Mouse (Mus musculus): ENCODE data around the gene Smurf2.

The Smurf2 gene

DNA sequence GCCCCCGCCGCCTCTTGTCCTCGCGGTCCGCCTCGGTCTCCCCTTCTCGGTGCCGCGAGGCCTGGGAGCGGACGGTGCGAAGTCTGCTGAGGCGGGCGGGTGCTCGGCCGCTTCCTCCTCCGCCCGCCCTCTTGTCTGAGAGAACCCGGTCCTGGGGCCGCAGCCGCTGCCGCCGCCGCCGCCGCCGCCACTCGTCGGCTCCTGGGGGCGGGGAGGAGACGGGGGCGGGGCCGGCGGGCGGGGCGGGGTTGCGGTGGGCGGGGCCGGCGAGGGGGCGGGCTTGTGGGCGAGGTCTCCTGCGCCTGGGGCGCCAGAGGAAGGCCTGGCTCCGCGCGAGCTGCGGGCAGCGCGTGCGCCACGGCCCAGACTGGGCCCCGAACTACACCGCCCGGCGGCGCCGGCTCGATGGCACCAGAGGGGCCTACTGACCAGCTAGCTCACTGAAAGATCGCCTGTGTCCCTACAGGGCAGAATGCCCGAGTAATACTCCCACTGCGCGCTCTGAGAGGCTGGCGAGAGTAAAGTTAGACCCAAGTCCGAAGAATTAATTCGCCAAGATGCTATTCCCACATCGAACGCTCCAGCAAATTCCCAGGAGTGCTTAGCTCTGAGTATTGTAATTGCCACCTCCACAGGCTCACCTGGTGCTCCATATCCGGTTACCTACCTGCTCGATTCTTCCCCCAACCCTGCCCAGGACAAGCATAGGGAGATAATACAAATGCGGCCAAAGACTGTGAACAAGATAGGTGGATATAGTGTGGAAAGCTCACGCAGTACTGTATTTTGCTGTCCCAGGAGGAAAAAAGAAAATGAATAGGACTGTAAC, at the start of gene Smurf2:
Gene Smurf2 (minus strand): TSS at position 165 of the 829 bp plus-strand sequence.
- peak; percentile 87 to 93 for DNase-seq

DNA sequence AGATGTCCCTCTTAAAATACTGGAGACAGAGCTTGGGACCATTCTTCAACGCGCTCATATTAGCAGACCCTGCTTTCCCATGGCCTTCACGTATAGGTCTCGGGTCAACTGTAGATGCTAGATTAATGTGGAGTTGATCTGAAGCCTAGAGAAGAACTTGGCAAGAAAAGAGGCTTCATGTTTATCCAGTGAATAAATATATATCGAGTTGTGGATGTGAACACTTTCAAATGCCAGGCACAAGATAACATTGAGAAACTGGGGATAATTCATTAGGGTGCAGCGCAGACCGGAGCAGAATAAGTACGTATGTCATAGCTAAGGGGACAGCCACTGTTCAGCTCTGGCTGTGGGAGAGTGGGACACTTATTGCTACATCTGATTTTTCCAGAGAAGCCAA, 49.3 kb upstream of the Smurf2 start:
- no peak for DNase-seq

DNA sequence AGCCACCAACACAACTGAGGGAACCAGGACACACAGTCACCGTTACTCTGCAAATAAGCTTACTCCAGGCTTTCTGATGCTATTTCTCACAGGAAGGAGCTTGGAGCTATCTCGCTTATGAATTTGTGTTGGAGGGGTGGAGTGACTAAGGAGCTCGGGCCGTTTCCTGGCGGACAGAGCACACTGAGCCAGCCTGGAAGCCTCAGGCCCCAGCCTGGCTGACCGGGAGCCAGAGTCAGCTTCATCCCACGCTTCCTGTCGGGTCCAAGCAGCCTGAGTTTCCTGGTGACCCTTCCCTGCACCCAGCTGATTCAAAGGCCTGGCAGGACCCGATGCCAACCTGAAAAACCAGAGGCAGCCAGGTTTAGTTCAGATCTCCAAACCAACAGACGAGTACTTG, 47.1 kb upstream of the Smurf2 start:
- peak; percentile 73 for DNase-seq

DNA sequence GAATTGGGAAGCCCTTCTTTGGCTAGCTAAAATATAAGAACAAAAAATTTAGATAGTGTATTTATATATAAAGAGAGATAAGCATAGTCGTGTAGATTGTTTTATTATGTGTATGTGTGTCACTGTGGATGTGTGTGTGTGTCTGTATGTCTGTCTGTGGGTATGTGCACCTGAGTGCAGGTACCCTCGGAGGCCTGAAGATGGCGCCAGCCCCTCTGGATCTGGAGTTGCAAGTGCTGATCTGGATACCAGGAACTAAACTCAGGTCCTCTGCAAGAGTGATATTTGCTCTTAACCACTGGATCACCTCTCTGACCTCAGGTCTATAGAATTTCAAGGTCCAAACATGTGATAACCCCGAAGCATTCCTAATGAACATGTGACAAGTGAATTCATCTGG, 45.4 kb upstream of the Smurf2 start:
- DNase-seq = no peak

DNA sequence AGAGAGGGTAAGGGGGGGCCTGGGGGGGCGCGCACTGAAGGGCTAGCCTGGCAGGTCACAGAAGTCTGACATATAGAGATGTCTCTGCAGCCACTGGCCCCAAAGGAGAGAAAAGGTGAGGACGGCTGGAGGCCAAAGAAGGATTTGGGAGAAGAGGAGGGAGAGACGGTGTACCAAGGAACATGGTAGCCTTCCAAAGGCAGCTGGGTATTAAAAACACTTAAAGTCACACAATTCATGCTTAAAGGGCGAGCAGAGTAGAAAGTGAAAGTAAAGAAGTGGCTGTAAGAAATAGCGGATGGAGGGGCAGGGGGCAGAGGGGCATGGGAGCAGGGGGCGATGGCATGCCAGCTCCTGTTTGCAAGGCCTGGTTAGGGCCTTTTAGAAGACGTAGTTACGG, 41.8 kb upstream of the Smurf2 start:
- DNase-seq = no peak

DNA sequence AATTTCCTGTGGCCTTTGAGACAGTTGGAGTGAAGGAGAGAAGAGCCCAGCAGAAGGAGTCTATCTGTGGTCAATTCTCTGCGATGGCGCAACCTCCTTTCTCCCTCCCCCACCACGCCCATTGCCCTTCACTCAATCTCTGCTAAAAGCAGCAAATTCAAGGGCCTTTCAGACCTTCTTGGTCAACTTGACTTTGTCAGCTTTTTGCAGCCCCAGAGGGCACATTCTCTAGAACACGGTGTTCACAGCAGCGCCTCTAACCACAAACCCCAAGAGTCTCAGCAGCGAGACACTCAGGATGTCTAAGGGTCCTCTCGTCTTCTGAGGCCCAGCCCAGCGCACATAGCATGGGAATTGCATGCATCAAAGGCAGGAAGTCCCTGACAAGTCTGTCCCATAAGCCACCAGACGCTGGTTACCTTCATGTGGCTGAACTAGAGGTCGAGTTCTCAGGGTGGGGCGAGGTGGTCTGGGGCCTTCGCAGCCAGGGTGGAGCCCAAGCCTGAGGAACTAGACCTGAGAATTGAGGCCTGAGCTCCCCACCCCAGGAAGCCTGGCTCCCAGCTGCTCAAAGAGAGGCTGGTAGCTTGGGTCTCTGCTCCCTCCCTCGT, 41.1 kb upstream of the Smurf2 start:
- peak; percentile 22 to 42 for DNase-seq

DNA sequence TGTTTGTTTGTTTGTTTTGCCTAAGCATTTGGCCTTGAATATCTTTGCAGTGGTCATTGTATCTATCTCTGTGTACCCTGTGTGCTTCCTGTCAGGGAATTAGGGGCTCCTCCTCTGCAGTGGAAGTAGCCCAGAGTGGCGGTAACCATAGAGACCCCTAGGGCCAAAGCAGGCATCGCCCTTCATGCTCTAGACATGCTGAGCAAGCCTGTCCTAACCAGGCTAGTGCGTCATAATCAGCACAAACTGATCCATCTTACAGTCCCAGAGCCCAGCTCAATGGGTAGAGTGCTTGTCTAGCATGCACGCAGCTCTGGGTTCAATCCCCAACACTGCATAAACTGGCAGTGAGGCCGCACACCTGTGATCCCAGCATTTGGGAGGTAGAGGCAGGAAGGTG, 38.6 kb upstream of the Smurf2 start:
- no peak for DNase-seq

DNA sequence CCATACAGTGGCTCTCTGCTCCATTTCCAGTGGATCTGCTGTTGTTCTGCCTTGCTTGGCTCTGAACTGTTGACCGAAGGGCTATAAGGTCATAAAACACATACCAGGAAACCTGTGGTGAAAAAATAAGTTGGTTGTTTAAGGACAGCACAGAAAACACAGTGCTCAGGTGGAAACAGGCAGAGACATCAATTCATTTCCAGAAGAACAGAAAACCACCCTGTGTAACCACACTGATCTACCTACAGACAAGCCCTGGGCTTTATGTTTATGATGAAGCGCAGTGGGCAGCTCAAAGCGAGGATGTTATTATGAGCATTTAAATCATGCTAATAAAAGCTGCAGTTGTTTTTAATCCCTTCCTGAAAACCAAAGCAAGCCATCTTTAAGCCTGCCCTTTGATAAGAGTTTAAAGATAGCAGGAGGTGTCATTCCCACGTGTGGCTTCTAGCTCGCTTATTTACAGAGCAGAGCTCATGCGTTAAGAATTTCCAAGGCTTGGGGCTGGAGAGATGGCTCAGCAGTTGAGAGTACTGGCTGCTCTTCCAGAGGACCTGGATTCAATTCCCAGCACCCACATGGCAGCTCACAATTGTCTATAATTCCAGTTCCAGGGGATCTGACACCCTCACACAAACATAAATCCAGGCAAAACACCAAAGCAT, 38.0 kb upstream of the Smurf2 start:
- DNase-seq = no peak

DNA sequence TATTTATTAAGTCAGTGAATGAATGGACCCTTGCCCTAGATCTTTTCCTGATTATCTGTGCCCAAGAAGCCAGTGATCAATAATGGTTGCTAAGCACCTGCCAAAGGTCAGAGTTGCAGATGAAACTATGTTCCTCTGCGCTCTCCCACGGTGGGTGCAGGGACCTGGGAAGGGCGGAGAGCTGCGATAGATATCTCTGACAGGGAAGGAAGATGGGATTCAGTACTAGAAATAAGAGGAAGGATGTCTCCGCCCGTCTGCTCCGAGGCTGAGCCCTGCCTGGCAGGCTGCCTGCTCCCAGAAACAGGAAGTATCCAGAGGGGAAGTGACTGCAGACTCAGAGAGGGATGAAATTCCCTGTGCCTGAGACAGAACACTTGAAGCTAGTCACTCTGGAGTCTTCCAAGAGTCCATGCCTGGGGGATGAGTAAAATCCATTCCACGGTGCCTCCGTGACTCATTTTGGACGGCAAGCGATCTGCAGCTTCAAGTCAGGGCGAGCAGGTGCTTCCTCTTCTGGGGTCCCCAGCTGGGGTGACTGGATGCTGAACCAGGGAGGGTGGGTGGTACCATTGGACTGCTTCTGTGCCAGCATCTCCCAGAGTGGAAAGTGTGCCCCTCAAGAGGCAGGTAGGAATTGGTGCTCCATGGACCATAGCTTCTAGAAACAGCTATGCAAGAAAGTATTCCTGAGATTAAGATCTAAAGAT, 36.9 kb upstream of the Smurf2 start:
- DNase-seq = peak; percentile 87 to 89

DNA sequence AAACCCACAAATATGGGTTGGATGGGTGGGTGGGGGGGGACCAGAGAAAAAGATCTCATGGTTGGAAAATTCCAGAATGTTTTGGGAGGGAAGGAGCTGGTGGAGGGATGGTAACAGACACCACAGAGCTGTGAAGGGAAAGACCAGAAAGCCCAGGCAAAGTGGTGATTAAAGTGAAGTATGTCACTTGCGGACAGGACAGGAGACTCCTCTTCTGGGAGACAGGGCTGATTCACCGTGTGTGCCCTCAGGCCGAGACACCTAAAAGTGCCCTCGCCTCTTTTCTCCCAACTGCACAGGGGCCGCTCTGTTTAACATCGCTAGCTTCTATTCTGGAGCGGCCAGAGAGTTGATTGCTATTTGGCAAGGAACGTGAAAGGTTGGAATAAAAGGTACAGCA, 34.1 kb upstream of the Smurf2 start:
- DNase-seq = no peak

DNA sequence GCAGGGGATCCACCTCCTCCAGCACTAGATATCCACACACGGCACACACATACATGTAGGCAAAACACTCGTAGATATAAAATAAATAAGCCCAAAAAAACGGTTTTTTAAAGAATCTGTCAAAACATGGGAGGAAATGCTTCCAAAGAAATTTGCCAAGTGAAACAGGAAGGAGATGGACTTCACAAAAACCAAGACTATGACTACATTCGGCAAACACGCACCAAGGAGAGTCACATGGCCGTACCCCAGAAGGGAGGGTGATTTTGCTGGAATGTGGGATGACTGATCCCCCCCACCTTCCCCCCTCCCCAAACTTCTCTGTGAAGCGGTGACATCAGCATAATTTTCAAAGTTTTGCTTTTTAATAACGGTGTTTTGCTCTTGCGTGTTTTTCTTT, 33.6 kb upstream of the Smurf2 start:
- DNase-seq = peak in 1 of 2 experiments; percentile 41

DNA sequence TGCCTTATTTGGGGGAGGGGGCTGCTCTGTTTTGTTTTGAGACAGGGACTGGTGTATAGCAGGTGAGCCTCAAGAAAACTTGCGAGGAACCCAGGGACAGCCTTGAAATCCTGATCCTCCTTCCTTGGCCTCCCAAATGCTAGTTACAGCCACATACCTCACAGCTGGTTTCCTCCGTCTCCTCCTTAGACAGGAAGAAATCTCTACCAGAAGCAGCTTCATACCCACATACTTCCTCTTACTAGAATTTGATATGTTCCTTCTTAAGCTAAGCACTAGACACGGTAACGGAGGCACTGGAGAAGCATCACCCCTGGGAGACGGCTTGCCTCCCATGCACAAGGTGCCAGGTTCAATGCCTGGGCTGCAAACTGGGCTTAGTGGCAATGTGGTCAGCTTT, 16.8 kb upstream of the Smurf2 start:
- no peak for DNase-seq

DNA sequence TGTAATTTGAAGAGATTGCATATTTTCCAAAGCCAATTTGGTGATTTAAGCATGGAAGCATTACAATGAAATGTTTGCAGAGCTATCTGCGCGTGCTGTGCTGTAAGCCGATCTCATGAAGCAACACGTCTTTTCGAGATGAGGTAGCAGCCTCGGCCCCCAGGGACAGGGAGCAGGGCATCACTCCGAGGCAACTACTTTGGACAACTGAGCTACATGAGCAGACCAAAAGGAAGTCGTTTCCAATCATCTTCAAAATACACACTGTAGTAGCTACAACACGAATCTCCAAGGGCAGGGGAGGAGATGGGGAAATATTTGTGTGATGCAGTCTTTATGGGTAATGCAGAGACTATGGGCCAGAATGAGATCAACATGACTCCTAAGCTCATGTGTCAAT, 9.9 kb upstream of the Smurf2 start:
- no peak for DNase-seq

DNA sequence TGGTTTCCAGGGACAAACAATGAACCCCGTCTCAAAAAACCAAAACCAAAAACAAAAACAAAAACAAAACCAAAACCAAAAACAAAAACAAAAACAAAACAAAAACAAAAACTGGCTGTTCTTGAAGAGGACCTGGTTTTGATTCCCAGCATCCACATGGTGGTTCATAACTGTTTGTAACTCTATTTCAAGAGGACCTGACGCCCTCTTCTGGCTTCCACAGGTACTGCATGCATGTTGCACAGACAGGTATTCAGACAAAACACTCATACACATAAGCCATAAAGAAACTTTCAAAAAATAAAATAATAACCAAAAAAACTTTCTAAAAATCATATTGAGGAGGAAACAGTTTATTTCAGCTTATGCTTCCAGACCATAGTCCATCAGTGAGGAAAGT, 8.4 kb upstream of the Smurf2 start:
- peak in 1 of 2 experiments; percentile 41 for DNase-seq

DNA sequence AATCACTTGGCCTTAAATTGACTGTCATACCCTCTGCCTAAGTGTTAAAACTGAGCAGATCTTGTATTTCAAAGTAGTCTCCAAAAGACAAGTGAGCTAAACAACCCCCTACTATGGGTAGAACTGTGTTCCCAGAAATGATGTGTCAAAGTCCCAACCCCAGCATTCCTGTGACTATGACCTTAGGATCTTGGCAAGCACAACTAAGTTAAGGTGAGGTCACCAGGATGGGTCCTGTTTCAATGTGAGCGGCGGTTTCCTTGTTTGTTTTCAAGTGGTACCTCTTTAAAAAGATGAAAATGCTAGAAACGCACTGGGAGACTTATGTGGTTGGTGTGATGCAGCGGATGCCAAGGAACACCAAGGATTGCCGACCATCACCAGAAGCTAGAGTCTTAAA, 7.4 kb upstream of the Smurf2 start:
- DNase-seq = peak; percentile 52 to 74

DNA sequence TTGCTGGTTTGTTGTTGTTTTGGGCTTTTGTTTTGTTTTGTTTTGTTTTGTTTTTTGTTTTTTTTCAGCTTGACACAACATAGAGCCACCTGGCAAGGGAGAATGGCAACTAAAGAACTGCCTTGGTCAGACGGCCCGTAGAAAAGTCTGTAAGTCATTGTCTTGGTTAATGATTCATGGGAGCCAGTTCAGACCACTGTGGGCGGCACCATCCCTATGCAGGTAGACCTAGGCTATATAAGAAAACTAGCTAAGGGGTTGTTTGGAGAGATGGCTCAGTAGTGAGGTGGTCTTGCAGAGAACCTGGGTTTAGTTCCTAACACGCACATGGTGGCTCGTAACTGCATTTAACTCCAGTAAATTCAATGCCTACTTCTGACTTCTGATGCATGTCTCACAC, 6.7 kb upstream of the Smurf2 start:
- DNase-seq = peak; percentile 37 to 43

DNA sequence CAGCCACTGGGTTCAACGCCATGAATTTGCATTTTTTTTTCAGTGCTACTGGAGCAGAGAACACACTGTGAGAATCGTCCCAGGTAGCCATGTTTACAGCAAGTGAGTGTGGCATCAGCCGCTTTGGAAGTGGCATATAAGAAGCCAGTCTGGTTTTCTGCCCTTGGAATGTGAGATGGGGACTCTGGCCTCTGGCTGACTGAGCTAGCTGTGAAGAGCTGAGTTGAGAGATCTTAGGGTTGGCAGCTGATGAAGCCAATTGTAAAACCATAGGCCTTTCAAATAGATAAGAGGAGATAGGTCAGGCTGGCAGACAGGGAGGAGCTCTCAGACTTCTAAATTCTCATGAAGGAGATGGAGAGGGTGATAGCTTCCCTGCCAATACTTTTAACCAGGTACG, 6.2 kb upstream of the Smurf2 start:
- peak; percentile 20 to 31 for DNase-seq

DNA sequence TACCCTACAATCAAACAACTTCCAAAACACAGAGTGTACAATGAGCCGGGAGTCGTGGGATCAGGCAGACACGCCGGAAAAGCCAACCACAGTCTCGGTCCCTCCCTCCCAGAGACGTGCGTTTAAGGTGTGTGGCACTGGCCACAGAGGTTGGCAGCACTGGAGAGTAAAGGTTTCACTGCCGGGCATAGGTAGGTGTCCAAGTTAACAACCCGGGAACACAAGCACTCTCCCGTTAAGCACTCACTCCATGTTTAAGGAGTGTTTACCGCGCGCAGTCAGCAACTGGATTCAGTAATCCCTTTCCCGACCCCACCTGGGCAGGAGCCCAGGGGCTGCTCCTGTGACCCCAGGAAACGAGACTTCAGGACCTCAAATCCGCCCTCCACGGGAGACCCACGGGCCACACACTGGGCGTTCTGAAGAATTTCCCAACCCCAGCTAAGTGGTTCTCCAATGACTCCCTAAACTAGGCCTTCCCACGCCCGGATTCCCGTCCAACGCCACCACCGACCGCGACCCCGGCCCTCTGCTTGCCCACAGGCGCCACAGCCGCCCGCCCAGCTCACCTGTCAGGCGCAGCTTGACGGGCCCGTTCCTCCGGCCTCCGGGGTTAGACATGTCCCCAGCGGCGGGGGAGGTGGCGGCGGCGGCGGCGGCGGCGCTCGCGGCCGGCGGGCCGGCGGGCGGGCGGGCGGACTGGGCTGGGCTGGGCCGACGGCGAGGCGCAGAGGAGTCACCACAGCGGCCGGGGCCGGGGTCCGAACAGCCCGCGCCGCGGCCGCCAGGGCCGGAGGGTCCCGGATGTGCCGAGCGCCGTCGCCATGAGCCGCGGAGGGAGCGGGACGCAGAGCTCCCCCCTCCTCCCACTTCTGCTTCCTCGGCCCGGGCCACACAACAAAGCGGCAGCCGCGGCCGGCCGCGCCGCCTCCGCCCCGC, 634 bp downstream of the Smurf2 start:
- peak; percentile 49 to 63 for DNase-seq

DNA sequence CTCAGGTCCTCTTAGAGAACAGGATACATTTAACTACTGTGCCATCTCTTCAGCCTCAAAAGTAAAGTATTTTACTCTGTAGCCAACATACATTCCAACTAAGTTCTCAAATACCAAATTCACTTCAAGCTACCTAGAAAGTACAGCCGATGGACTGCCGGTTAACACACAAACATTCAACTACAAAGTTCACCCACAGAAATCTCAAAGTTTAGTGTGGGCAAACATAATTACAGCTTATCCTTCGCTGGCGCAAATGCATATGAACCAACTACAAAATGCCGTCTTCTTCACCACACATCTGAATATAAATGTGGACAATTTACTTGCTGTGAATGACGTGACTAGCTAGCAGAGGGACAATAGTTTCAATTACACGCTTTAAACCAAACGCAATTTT, 1.6 kb downstream of the Smurf2 start:
- DNase-seq = no peak

DNA sequence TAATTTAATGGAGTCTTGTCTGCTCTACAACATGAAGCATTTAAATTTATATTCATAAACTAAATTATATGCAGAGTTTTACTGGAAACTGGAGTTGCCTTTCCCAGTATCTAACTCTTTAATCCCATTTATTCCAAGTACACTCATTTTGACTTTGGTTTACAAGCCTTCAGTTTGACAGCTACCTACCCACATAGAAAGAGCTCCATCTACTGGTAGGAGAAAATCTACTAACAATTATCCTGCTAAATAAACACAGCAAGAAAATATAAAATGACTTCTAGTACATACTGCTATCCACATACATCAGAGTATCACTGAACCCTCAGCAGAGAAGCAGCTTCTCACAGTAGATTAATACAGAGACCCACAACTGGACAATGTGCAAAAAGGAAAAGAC, 9.3 kb downstream of the Smurf2 start:
- DNase-seq = no peak

DNA sequence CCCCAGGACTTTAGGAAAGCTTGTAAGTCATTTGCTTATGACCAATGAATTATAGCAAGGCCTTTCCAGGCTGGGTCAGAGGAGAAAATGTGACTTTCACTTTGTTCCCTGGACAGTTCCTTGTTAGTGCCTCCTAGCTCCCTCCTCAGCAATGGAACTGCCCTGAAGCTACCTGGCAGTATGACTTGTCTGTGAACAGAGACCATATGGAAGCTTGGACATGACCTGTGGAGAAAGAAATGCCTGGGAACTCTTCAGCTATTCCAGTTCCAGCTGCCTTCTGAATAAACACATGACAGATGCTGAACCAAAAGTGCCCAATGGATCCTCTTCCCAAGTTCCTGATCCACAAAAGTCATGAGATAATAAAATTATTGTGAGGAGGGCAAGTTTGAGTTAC, 12.5 kb downstream of the Smurf2 start:
- DNase-seq = no peak

DNA sequence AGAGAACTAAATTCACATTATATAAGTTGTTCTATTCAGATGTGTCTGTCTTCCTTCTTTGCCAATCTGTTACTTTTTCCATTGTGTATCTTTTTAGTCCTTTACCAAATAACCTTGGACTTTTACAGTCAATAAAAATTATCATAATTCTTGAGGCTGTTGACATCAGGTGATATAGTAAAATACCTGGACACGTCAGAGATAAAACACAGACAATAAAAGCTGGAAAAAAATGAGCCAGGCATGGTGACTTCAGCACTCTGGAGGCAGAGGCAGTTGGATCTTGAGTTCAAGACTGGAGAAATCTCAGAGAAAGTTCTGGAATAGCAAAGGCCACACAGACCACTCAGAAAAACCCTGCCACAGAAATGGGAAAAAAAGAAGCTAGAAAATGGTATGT, 13.3 kb downstream of the Smurf2 start:
- no peak for DNase-seq

Data from kidney, postnatal 36 days (tissue).